Mouse (Mus musculus) lung, postnatal 25 days (tissue): Measurements from ENCODE around the gene Slc4a3.
A peak's percentile ranks its signal among the peaks of the same experiment; 100 is the strongest.

Source experiments
- DNase-seq: peaks from one replicate; pipeline ENCODE4 v3.0.0; 2022; ENCODE audit warnings: low spot score

Slc4a3 gene

DNA sequence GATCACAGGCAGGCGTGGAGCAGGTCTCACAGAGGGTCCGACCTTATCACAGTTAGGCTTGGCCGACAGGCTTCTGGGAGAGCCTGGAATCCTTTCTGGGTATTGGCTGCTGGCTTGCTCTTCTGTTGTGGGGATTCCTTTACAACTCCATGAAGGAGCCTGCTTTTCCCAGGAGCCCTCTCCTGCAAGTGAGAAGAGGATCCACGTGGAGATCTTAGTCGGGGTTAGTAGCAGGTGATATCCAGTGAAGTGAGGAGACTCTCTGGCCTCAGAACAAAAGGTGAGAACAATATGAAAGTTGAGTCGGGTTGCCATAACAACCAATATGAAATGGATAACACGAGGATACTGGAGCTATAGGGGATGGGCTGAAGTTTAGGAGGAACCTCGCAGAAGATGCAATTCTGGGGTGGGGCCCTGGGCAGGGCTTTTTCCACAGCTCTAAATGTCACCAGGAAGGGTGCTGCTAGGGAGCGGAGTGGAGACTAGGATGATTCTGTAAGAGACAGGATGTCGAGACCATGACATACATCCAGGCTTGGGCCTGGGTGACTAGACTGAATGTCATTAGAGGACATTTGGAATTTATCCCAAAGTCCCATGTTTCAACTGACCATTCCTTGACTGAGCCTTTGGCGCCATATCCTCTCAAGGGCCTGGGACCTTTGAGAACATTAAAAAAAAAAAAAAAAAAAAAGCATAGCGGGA lies 14.3 kb downstream of the Slc4a3 start:
- DNase-seq: no peak

DNA sequence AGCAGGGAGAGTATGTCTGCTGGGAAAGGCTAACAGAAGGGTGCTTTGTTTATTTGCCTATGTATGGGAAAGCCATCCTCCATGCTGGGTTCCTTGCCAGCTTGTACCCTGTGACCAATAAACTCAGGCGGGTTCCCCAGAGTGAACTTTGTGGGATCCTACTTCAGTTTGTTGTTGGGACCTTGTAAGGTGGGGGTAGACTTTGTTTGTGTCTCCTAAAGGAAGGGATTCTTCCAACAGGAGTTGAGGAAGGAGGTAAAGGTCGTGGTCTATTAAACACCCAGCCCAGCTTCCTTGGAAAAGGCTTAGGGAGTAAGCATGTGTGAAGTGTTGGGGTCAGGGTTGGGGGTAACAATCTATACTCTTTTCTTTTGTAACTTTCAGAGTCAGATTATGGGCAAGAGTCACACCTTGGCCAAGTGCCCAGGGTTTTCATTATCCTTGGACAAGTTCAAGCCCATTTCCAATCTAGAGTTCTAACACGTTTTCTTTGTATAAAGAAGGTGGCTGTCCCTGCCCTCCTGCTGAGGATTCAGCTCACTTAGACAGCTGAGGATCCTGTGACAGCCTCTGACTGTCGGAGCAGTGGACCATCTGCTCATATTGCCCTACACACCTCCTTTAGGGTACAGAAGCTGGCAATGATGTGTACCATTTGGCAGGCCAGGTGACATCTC lies 15.3 kb downstream of the Slc4a3 start:
- DNase-seq: no peak

DNA sequence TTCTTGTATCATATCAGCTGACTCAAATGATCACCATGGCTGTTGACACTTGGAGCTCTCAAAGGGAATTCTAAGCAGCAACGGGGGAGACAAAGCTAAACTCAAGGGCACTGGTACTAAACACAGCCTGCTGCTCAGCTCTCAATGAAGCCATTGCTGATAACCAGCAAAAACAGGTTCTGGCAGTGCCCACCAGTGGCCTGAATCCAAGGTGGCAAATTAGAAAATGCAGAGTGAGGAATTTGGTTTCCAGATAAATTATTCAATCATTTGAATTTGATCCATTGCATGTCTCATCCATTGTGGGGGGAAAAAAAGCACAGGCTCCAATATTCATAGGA lies 15.8 kb downstream of the Slc4a3 start:
- DNase-seq: no peak

DNA sequence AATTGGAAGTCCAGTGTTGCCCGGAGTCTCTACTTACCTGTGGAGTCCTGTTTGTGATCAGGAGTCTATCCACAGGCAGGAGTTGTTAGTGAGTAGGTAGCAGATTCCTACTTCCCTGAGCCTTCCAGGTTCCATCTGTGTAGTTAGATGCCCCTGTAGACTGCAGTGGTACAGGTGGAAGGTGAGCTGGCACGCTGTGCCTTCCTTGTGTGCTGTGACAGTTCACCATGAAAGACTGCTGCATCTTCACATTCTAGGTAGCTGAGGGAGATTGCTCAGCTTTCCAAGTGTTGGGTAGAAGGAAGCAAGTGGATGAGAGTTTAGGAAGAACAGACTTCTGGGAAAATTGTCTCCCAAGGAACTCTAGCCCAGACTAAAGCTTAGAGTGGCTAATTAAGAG lies 18.0 kb downstream of the Slc4a3 start:
- no peak for DNase-seq

DNA sequence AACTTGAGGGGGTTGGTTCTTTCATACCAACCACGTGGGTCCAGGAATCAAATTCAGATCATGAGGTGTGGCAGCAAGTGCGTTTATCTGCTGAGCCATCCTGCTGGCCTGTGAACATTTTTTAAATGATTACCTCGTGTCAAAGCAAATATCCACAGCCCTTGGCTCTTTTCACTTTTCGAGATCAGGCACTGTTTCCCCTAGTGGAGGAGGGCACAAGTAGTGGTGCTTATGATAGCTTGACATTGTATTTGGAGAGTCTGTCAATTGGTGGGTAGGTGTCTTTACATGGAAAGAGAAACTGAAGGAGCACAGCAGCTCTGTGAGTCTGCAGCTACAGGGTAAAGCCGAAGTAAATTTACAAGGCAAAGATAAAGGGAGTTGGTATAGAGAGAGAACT lies 18.9 kb downstream of the Slc4a3 start:
- no peak for DNase-seq

DNA sequence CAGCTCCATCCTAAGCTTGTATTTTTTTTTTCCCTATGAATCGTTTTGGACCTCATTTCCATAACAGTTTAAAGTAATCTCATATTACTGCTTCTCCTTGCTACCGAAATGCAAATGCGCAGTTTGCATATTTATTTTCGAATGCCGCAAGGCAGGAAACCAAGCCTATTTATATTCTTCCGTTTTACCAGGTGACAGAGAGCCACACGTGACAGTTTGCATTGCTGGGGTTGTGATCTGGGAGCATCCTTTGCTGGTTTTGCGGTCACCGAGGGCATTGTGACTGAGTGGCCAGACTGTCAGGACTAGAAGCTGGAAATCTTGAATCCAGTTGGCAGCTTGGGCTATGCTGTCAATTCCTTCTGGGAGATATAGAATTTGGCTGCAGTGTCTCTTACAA lies 19.6 kb downstream of the Slc4a3 start:
- no peak for DNase-seq

DNA sequence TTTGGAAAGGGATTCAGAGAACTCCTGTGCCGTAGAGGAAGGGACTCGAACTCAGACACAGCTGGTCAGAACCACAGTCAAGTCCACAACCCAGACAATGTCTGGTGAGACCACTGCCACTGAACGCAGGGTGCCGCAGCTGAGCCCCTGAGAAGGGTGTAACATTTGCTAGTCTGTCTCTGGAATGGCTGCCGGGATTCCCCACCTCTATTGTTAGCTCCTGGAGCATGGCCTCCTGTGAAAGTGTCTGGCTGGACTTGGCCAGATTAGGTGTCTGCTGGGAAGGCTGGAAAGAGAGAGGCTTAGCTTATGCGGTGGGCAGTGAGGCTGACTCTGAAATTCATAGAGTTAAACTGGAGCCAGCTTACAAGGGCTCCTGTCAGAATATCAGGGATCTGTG lies 24.3 kb downstream of the Slc4a3 start:
- no peak for DNase-seq

DNA sequence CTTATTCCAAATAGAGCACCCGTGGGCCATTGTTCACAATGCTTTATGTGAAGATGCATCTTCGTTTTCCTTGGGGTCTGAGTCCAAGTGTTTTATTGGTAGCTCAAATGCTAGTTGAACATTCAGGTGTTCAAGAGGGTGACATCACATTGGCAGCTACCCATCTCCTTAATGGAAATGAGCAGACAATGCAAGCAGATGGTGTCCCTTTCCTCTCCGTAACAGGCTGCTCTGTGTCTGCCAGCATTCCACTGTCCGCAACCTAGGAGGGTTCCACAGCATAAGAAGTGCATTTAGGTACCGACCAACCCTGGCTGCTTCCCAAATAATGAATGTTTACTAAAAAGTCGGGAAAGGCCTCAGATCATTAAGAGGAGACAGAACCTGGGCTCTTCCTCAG lies 26.7 kb downstream of the Slc4a3 start:
- no peak for DNase-seq

DNA sequence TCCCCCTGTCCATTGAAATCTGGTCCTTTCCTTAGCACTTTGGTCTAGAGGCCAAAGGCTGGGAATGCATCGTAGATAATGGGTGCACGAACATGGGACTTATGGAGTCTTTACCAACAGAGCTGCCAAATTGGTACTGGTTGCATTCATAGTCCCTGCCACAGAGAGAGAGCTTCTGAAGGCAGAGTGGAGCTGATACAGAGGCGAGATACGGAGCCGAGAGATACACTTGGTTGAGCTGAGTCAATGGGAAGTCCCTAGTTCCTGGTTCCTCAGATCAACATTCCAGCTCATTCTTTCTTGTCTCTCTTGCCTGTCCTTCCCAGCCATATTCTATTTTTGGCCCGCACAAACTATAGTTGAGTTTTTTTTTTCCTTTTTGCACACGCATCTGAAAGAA lies 27.6 kb downstream of the Slc4a3 start:
- no peak for DNase-seq

DNA sequence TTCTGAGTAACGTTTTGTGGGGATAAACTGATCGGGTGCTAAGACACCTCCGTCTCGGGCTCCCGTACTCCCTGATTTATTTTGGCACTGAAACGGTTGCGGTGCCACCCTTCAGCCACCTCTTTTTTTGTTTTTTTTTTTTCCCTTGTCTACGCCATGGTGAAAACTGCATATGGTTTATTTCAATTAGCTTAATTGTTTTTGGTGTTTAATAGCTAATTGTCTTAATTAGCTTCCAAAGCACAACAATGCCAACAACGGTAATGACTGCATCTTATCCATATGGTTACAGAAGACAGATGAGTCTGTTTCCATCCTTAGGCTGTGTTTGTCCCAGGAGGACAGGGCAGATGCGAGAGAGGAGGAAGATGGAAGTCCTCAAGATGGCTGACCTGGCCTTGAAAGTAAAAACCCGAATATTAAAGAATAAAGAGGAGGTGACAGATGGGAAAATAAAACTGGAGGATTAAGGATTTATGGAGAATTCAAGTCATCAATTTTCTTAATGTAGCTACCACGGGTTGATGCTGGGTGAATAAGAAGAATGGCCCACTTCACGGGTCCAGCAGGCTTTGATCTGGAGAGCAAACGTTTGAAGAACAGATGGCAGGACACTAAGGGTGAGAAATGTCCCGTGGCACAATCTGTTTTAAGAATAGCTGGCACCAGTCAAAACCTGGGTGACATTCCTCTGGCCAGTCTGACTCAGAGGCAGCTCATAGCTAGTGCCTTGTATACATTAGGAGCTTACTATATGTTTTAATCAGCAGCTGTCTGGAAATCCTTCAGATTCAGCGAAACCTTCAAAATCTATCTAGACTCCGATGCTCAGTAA lies 28.6 kb downstream of the Slc4a3 start:
- no peak for DNase-seq

DNA sequence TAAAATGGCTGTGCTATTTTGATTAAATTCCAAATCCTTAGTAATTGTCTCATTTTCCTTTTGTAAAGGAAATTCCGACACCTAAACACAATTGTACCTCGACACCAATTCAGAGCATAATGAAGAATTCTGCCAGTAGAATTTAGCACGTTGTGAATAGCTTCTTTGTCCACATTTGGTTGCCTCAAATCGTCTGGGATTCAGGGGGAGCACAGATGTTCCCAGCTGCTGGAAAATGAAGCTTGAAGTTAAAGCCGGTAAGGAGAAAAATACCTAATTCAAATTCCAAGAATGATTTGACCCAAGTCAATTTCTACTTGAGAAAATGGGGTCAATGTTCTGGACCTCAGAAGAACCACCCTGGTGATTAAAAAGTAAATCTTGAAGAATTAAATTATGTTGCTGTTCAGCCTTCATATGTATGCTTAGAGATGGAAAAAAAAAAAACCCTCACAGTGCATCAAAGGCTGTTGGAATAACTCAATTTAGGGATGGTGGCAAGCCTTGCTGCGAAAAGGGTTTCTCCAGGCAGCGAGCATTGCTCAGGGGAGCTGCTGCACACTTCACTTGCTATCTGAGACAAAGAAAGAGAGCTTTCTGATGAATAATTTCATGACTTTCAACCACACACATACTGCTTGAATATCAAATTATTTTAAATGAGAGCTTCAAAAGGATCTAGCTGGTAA lies 36.0 kb downstream of the Slc4a3 start:
- no peak for DNase-seq

DNA sequence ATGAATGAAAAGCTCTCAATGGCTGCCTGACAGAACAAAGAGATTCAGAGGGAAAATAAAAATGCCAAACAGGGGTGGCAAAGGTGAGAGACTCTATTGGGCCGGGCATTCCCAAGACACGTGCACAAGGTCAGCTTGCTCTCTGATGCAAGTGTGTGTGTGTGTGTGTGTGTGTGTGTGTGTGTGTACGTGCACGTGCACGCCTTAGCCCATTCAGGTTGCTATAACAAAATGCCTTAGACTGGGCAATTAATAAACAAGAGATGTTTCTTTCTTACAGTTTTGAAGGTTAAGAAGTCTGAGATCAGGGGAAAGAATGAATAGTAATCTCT lies 36.5 kb downstream of the Slc4a3 start:
- no peak for DNase-seq

DNA sequence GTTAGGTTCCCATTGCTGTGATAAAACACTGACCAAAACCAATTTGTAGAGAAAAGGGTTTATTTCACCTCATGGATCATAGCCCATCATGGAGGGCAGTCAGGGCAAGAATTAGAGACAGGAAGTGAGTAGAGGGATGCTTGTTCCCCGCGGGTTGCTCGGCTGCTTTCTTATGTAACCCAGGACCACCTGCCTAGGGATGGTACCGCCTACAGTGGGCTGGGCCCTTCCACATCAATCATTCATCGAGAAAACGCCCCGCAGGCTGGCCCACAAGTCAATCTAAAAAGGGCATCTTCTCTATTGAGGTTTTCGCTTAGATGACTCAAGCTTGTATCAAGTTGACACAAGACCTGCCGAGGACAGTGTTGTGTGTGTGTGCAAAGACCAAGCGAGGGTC lies 37.0 kb downstream of the Slc4a3 start:
- no peak for DNase-seq

DNA sequence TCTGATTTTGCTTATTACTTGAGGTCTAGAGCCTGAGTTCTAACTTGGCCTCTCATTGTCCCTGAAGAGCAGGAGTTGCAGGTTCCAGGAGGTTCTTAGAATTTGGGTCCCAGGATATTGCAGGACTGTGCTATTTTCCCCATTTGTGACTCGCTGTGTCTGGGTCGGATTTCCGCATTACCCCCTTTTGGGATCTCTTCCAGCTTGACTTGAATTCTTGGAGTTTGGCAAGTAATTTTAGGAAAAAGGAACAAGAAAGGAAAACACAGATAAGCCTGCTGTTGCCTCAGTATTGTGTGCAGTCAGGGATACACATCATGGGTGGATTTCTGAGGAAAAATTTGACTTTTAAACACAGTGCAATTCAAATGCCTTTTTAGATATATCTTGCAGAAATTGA lies 40.7 kb downstream of the Slc4a3 start:
- no peak for DNase-seq

DNA sequence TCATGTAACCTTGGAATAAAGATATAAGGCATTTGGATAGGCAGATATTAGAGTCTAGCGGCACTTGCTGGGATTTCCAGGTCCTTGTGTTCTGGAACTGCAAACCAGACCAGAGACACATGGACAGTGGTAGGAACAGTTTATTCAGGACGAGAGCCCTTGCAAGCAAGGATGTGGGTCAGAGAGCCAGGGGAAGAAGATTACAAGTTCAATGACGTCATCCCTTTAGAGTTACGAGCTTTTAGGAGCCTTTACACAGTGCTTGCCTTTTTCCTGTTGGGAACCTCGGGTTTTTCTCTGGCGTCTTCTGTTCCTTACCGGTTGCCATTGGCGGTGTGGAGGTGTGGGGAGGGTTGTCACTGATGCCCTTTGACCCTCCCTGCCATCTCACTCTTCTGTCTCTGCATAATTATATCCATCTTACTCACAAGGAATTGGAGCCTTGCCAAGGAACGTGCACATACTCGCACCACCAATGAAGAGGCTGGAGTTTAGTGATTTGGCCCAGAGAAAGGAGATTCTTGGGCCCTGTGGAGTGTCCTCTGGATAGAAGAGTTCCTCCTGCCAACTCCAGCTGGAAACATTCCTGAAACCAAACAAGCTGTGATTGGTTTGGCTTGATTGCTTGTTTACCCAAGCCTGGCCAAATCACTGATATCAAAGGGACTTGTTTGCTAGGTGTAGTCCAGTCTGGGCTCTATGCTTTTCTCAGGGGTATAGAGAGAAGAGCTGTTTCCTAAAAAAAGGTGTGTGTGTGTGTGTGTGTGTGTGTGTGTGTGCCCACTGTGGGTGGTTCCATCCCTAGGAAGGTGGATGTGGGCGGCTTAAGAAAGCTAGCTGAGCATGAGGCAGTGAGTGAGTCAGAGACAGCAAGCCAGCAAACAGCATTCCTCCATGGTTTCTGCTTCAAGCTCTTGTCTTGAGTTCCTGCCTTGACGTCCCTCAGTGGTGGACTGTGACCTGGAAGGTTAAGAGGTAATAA lies 42.0 kb downstream of the Slc4a3 start:
- peak; percentile 37 for DNase-seq

DNA sequence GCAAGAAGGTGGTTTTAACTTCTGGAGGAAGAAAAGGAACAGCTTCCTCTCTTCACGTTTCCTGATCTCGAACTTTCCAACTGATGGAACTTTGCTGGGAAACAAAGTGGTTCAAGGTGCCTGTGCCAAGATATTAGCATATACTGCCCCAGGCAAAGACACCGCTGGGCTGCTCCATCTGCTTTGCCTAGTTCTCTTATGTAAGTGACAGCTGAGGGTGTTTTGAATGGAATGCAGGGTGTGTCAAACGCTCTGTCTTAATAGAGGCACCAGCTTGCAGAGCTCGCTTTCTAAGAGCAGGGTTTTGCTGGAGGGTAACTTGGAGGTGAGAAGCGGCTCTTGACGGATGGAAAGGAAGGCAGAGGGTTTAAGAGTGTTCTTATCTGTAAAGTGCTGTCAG lies 42.8 kb downstream of the Slc4a3 start:
- DNase-seq: peak; percentile 39

DNA sequence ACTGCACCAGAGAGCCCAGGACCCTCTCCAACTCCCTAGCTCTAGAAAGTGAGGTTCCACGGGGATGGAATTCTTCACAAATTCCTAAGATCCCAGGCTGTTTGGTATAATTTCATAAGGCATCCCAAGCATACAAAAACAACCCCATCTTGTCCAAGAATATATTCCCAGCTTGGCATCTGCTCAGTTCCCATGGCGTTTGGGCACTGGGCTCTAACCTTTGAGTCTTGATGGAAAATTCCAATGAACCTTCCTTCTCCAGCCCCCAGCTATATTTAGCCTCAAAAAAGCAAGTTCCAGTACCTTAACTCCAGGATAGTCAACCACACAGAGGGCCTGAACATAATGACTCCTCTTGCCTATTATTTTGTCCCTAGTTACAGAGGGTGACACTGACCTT lies 43.9 kb downstream of the Slc4a3 start:
- no peak for DNase-seq

DNA sequence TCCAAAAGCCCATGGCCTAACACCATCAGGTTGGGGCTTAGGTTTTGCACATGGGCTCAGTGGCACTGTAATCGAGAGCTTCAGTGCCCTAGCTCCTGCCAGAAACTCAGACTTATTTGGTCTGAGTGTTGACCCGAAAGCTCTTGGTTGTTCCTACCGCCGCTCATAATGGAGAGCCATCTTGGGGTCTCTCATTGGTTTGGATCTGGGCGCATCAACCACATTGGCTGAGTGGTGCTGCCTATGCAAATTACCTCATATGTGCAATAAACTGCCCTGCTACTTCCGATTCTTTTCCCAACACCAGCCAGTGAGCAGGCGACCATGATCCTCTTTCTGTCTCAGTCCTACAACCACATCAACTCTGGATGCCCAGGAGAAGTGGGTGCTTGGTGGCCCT lies 47.9 kb downstream of the Slc4a3 start:
- no peak for DNase-seq

DNA sequence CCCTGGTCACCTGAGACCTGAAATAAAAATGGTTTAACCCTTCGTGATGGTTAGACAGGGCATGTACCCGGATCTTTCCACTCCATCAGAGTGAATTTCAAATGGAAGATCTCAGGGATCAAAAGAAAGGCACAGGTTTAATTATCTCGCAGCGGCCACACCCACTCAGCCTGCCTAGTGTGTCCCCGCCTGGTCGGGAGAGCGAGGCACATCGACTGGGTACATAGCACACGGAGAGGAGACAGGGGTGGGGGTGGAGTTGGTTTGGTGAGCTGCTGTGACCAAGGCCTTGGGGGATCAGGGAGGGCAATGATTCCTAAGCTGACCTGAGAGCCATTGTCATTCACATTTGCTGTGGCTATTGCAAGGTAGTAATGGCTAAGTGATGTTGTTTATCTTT lies 48.8 kb downstream of the Slc4a3 start:
- DNase-seq: no peak

DNA sequence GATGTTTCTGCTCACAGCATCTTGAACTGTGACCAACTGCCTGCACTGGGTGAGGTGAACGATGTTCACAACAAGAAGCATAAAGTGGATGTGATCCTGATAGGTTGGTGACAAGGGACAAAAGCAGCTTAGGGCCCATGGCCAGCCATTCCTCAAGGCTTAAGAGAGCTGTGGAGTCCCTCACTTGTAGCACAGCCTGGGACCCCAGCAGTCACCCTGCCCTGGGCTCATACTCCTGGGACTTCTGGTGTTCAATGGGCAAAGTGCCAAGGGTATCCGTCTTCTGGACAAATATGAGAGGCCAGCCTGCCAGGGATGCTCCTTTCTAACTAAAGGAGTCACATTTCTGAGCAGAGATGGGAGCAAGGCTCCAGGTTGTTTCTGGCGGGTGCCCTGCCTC lies 49.9 kb downstream of the Slc4a3 start:
- no peak for DNase-seq

DNA sequence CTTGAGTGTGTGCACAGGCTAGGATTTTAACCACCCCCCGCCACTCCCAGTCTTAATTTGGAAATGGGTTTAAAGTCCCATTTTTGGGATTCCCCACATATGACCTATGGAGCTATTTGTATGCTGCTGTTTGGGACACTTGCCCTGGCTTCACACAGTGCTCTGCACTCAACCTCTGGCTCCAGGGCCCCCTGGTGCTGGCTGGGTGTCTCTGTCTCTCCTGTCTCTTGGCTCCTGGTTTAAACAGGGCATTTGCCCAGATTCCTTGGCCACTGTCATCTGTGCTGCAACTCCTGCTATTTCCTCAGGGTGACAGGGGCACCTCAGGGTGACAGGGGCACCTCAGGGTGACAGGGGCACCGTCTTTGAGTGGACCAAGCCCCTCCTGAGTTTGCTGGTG lies 50.8 kb downstream of the Slc4a3 start:
- no peak for DNase-seq

DNA sequence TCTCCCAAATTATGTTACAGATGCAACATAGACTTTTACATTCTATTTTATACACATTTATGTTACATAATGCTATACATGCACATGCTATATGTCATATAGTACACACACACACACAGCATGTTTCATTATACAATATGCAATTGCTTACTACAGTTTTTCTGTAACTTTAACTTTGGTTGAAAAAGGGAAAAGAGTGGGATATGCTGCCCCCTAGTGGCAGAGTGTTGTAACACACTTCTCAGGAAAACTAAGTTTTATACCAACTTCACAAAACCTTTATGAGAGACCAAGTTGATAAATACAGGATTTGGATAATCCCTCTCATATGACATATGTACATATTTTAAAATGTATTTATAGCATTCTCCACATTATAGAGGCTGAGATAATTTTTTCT lies 51.6 kb downstream of the Slc4a3 start:
- DNase-seq: peak; percentile 32
